27 mouse cellular contexts compared by ENCODE assay signal in the genomic region with DNA sequence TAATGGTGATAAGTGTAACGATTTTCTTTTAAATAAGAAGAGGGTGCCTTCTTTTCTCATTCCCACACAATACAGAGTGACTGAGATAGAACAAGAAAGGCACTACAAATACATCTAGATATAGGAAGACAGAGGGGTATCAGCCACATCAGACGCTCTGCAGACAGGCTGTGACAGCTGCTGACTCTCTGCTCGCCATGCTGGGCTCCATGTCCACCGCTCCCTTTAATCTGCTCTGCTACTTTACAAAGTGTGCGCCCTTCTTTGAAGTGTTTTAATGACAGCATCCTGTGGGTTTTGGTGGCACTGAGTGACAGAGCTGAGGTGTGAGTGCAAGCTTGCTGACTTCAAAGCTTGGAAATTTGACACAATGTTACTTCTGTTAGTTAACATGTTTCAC.
"Had no signal": no experiment of that assay in that cellular context is flagged by ENCODE, and none has a peak within 500 bp of the region (broad histone marks: within the 10 kb centered on the region; RNA-seq: fewer than 3 reads in every experiment).

No protein-coding gene starts in this region.

- ATAC-seq: hindbrain, postnatal 0 days; intestine, embryonic 16.5 days had no signal

- H3K4me3 ChIP-seq: heart, adult 2 months; heart, embryonic 13.5 days; heart, embryonic 15.5 days; hindbrain, embryonic 13.5 days; hindbrain, embryonic 15.5 days; kidney, embryonic 15.5 days; limb, embryonic 12.5 days; liver, embryonic 13.5 days had no signal

- H3K4me2 ChIP-seq: heart, embryonic 11.5 days; heart, embryonic 13.5 days; heart, embryonic 15.5 days; hindbrain, embryonic 13.5 days; hindbrain, embryonic 15.5 days; kidney, embryonic 15.5 days; limb, embryonic 12.5 days; liver, embryonic 11.5 days; liver, embryonic 13.5 days had no signal

- DNase-seq: gastrocnemius, postnatal 14 days; gastrocnemius, postnatal 36 days; heart, adult 11 months; heart, adult 2 months; heart, postnatal 14 days; heart, postnatal 36 days; kidney, adult 11 months; kidney, adult 2 months; kidney, adult 9 months; kidney, postnatal 14 days; kidney, postnatal 36 days; layer of hippocampus, adult 9-11 months; layer of hippocampus, postnatal 36 days; left cerebral cortex, postnatal 4 days; liver; liver, embryonic 13.5 days had no signal

- H3K9ac ChIP-seq: heart, embryonic 13.5 days; heart, embryonic 15.5 days; hindbrain, embryonic 13.5 days; hindbrain, embryonic 15.5 days; kidney, embryonic 15.5 days; limb, embryonic 12.5 days; liver, embryonic 13.5 days had no signal

- H3K27me3 ChIP-seq: heart, embryonic 13.5 days; heart, embryonic 15.5 days; hindbrain, embryonic 13.5 days; hindbrain, embryonic 15.5 days; kidney, embryonic 15.5 days; limb, embryonic 12.5 days; liver, embryonic 13.5 days had no signal

- H3K4me1 ChIP-seq: heart, embryonic 15.5 days; hindbrain, embryonic 13.5 days; hindbrain, embryonic 15.5 days; kidney, embryonic 15.5 days; limb, embryonic 12.5 days; liver, embryonic 13.5 days had no signal

- H3K27ac ChIP-seq: heart, adult 2 months; heart, embryonic 13.5 days; heart, embryonic 15.5 days; hindbrain, embryonic 13.5 days; hindbrain, embryonic 15.5 days; hindbrain, postnatal 0 days; kidney, embryonic 15.5 days; kidney, postnatal 0 days; limb, embryonic 12.5 days; liver, embryonic 13.5 days had no signal

- H3K36me3 ChIP-seq: heart, embryonic 13.5 days; heart, embryonic 15.5 days; hindbrain, embryonic 13.5 days; hindbrain, embryonic 15.5 days; kidney, embryonic 15.5 days; limb, embryonic 12.5 days; liver, embryonic 13.5 days had no signal

- H3K9me3 ChIP-seq: heart, embryonic 13.5 days; heart, embryonic 15.5 days; hindbrain, embryonic 13.5 days; hindbrain, embryonic 15.5 days; kidney, embryonic 15.5 days; limb, embryonic 12.5 days; liver, embryonic 13.5 days had no signal
